Mouse (Mus musculus): ENCODE results near the gene Gtsf1.

The Gtsf1 gene

GRCm38 (mm10) chr15:103358278-103359121 lies 71.8 kb downstream of the Gtsf1 start:
- peak; percentile 50 to 57 for DNase-seq (ENCODE audit: low spot score in 2 of 2)

- no peak for DNase-seq (ENCODE audit: low spot score in 2 of 2)
These were observed 72.5 kb downstream of the Gtsf1 start for GRCm38 (mm10) chr15:103357817-103358216.

- DNase-seq (ENCODE audit: low spot score in 2 of 2) = no peak
These were observed 74.1 kb downstream of the Gtsf1 start for GRCm38 (mm10) chr15:103356130-103356529.

- DNase-seq (ENCODE audit: low spot score in 2 of 2) = peak in 1 of 2 experiments; percentile 56
These were observed 74.8 kb downstream of the Gtsf1 start for GRCm38 (mm10) chr15:103355420-103355819.

- no peak for DNase-seq (ENCODE audit: low spot score in 2 of 2)
These were observed 75.6 kb downstream of the Gtsf1 start for GRCm38 (mm10) chr15:103354690-103355089.

- no peak for DNase-seq (ENCODE audit: low spot score in 2 of 2)
These were observed 76.6 kb downstream of the Gtsf1 start for GRCm38 (mm10) chr15:103353511-103354256.

GRCm38 (mm10) chr15:103352856-103353255 lies 77.4 kb downstream of the Gtsf1 start:
- no peak for DNase-seq (ENCODE audit: low spot score in 2 of 2)

Data from heart, adult 9 months (tissue).